Mouse (Mus musculus) spleen, postnatal 14 days (tissue): Measurements from ENCODE around the gene Uaca.
A peak's percentile ranks its signal among the peaks of the same experiment; 100 is the strongest.

ENCODE experiments used
- DNase-seq, 2 experiments: peaks; one replicate each; pipeline ENCODE4 v3.0.0; 2021 to 2022; ENCODE audit warnings: low spot score in 2 of 2

Uaca gene

GRCm38 (mm10) chr9:60794210-60794840 lies at the start of gene Uaca:
Gene Uaca (plus strand): TSS chr9:60794542.
- peak; percentile 9 to 32 for DNase-seq

- no peak for DNase-seq
Measured at GRCm38 (mm10) chr9:60744971-60745370, 49.4 kb upstream of the Uaca start.

DNA sequence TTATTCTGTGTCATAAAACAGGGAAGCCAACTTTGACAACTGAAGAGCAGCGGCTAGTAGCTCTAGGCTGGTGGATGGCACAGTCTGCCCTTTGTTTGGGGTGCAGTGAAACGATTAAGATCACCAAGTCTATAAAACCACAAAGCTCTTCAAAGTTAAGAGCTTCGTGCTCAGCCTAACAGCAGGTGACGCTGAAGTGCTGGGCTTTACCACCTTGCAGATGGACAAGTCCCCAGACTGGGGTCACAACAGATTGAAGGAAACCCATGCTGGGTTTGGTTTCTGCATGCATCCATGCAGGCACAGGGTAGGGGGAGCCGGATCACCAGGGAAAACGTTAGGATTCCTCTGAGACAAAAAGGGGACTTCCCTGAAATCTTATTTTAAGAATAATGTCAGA lies 47.8 kb upstream of the Uaca start:
- DNase-seq = no peak

GRCm38 (mm10) chr9:60747672-60748071 lies 46.7 kb upstream of the Uaca start:
- no peak for DNase-seq

DNA sequence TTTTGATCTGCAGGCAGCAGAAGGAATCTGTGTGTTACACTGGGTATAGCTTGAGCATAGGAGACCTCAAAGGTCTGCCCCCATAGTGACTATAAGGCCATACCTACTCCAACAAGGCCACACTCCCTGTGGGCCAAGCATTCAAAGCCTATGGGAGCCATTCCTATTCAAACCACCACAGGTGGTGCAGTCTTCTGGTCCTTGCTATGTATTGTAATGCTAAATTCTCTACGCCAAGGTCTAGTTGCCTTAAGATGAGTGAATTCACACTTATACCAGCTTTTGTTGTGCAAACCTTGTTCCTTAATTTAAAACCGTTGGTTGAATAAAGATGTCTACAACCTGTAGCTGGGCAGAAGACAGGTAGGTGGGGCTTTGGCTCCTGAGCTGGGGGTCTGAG lies 46.2 kb upstream of the Uaca start:
- DNase-seq = no peak

GRCm38 (mm10) chr9:60749105-60749504 lies 45.2 kb upstream of the Uaca start:
- no peak for DNase-seq

DNA sequence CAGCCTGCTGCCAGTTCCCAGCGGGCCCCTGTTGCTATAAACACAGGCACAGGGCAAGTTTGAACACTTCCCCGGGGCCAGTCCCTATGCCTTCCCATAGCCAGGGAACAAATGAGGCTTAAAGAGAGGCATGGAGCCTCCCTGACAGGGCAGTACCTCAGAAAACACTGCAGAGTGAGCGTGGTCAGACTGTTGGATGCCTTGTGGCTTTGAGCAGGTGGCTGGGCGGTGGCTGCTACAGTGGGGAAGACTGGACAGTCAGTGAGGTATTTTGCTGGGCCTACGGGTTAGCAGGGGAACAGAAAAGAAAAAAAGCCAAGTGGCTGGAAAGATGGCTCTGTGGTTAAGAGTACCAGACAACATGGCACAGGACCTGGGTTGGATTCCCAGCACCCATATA lies 43.2 kb upstream of the Uaca start:
- no peak for DNase-seq

GRCm38 (mm10) chr9:60751971-60752370 lies 42.4 kb upstream of the Uaca start:
- DNase-seq = no peak

DNA sequence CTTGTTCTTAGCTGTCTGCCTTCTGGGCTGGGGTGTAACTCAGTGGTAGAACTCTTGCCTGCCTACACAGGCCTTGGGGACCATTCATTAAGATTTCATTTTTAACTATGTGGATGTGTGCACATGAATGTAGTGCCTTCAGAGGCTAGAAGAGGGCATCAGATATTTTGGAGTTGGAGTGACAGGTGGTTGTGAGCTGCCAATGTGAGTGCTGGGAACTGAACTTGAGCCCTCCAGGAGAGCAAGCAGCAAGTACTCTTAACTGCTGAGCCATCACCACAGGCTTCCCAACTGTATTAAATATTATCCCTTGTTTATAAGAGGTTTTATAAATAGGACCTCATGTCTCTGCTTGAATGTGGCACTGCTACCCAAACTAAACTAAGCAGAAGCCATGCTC lies 41.7 kb upstream of the Uaca start:
- DNase-seq = no peak

DNA sequence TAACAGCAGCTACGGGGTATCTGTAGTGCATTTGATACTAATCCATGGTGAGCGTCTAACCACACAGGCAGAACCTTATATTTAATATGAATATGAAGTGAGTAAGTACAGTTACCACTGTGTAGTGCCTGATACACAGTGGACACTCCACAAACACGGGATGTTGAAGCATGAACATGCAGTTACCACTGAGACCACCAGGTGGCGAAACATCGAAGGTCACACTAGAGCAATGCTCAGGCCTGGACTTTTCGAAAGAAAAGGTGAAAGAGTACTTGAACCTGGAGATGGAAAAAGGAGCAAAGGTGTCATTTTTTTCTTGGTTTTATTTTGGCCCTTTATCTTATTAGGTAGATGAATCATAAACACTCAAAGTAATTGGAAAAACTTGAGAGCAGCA lies 38.1 kb upstream of the Uaca start:
- DNase-seq = peak in 1 of 2 experiments; percentile 53

DNA sequence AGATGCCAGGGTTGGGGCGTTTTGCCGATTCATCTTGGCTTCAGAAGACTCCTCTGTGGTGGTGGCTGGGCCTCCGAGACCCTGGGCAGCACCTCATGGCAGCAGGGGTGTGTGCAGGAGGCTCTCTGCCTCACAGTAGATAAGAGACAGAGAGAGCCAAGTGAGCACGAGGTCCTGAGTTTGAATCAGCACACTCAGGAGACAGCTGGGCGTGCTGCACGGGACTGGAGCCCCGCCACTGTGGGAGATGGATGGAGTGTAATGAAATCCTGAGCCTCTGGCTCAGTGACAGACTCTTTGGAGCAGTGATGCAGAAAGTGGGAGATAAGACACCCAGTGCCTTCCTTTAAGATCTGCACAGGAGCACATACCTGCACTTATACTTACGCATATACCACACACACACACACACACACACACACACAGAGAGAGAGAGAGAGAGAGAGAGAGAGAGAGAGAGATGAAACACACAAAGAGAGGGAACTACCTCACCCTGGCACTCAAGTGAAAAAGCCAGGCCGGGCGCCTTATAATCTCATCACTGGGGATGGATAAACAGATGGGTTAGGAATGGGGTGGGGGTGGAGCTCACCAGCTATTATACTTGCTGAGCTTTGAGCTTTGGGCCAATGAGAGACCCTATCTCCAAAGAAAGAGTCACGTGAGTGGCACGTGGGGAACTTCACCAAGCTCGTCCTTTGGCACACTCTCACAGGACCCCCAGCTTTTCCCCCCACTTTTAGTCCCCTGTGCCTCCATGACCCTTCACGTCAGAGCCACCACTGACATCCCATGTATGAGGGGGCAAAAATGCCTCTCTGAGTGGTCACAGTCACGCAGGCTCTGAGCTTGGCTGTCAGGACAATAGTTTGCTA lies 37.2 kb upstream of the Uaca start:
- DNase-seq = no peak

- DNase-seq = no peak
Measured at GRCm38 (mm10) chr9:60757817-60758216, 36.5 kb upstream of the Uaca start.

GRCm38 (mm10) chr9:60759436-60760007 lies 34.8 kb upstream of the Uaca start:
- DNase-seq = no peak

GRCm38 (mm10) chr9:60765181-60765580 lies 29.2 kb upstream of the Uaca start:
- no peak for DNase-seq

- no peak for DNase-seq
Measured at GRCm38 (mm10) chr9:60768393-60768792, 25.9 kb upstream of the Uaca start.

- DNase-seq = no peak
Measured at GRCm38 (mm10) chr9:60769711-60770111, 24.6 kb upstream of the Uaca start.

GRCm38 (mm10) chr9:60773713-60774112 lies 20.6 kb upstream of the Uaca start:
- DNase-seq = no peak

DNA sequence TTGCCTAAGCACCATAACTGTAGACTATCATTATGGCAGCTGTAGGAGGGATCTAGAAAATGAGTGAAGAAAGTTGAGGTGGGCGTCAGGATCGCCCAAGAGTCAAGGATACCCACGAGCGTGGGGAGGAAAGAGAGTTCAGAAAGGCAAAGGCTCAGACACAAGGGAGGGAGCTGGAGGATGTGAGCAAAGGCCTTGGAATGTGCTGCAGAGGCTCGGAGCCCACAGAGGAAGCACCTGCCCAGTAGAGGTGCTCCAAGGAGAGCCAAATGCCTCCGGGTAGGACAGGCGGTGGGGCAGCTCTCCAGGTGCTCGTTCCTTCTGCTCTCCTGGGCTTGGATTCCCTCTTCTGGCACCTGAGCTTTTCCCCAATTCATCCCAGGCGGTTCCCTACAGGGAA lies 17.4 kb upstream of the Uaca start:
- DNase-seq = no peak

- no peak for DNase-seq
Measured at GRCm38 (mm10) chr9:60782057-60782789, 12.1 kb upstream of the Uaca start.

DNA sequence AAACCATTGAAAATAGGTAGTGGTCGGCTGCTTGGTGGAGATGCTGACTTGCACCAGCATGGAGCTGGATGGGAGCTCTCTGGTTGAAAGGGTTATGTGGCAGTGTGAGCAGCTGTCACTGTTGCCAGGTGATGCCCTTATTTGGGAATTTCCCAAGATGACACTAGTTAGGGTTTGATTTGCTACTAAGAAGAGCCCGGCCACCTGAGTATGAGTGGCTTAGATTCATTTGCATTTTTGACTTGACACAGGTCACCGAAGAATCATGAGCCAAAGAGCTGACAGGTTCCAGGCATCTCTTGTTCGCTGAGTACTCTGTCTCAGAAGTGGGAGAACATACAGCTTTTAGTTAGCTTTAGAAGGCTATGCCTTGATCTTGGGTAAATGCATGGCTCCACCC lies 9.3 kb upstream of the Uaca start:
- DNase-seq = no peak

DNA sequence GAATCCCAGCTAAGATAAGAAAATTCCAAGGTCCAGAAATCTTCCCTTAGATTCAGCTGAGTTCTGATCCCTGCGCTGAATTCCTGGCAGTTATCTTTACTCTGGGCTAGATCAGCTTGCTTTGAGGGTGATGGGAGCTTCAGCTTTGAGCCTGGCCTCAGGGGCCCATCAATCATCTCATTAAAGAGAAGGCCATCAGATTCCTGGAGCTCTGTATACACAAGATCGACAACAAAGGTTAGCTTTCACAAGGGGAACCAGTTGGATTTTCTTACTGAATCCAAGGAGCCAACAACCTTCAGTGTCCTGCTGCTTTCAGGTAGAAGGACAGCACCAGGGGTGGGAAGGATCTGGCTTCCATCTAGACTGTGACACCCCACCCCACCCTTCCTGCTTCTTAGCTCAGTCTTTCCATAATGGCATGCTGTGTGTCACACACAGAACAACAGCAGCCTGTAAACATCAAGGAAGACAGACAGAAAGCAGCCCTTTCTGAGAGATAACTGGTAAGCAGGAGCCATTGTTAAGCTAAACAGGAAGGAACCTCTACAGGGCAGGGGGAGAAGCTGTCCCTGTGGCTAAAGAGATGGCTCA lies 6.7 kb upstream of the Uaca start:
- DNase-seq = no peak

GRCm38 (mm10) chr9:60790282-60790681 lies 4.1 kb upstream of the Uaca start:
- no peak for DNase-seq
